Mouse (Mus musculus): ENCODE data around the gene H2-Oa. TPM values are rescaled to one million over a fixed set of nuclear protein-coding genes. Genes with fewer than 3 reads are reported as not detected.
A peak's percentile ranks its signal among the peaks of the same experiment; 100 is the strongest.

Gene H2-Oa
- polyA plus RNA-seq, 1 experiment = 1.1 TPM

- DNase-seq (ENCODE audit: extremely low spot score in 1 of 2, low spot score in 1 of 2) = peak; percentile 88 to 93
Measured at GRCm38 (mm10) chr17:34121172-34121878, 29.2 kb downstream of the H2-Oa start.

- peak; percentile 49 to 62 for DNase-seq (ENCODE audit: extremely low spot score in 1 of 2, low spot score in 1 of 2)
Measured at GRCm38 (mm10) chr17:34121879-34122187, 29.7 kb downstream of the H2-Oa start.

GRCm38 (mm10) chr17:34122188-34122984 is 30.2 kb downstream of the H2-Oa start, which contains the start of gene Brd2:
TSS of gene Brd2 (minus strand) at chr17:34122634.
- DNase-seq (ENCODE audit: extremely low spot score in 1 of 2, low spot score in 1 of 2) = peak; percentile 90 to 96

GRCm38 (mm10) chr17:34123111-34123510 is 31.0 kb downstream of the H2-Oa start:
- no peak for DNase-seq (ENCODE audit: extremely low spot score in 1 of 2, low spot score in 1 of 2)

GRCm38 (mm10) chr17:34123518-34123917 is 31.4 kb downstream of the H2-Oa start:
- DNase-seq (ENCODE audit: extremely low spot score in 1 of 2, low spot score in 1 of 2) = no peak

GRCm38 (mm10) chr17:34124649-34125048 is 32.5 kb downstream of the H2-Oa start:
- no peak for DNase-seq (ENCODE audit: extremely low spot score in 1 of 2, low spot score in 1 of 2)

- no peak for DNase-seq (ENCODE audit: extremely low spot score in 1 of 2, low spot score in 1 of 2)
Measured at GRCm38 (mm10) chr17:34126826-34127420, 34.8 kb downstream of the H2-Oa start.

GRCm38 (mm10) chr17:34127475-34127874 is 35.3 kb downstream of the H2-Oa start:
- peak in 1 of 2 experiments; percentile 70 for DNase-seq (ENCODE audit: extremely low spot score in 1 of 2, low spot score in 1 of 2)

- peak in 1 of 2 experiments; percentile 83 for DNase-seq (ENCODE audit: extremely low spot score in 1 of 2, low spot score in 1 of 2)
Measured at GRCm38 (mm10) chr17:34128264-34128937, 36.3 kb downstream of the H2-Oa start.

GRCm38 (mm10) chr17:34128944-34129791 is 37.0 kb downstream of the H2-Oa start:
- no peak for DNase-seq (ENCODE audit: extremely low spot score in 1 of 2, low spot score in 1 of 2)

GRCm38 (mm10) chr17:34130073-34130947 is 38.2 kb downstream of the H2-Oa start:
- DNase-seq (ENCODE audit: extremely low spot score in 1 of 2, low spot score in 1 of 2) = no peak

- DNase-seq (ENCODE audit: extremely low spot score in 1 of 2, low spot score in 1 of 2) = no peak
Measured at GRCm38 (mm10) chr17:34131911-34132310, 39.8 kb downstream of the H2-Oa start.

- DNase-seq (ENCODE audit: extremely low spot score in 1 of 2, low spot score in 1 of 2) = no peak
Measured at GRCm38 (mm10) chr17:34133289-34133688, 41.1 kb downstream of the H2-Oa start.

- DNase-seq (ENCODE audit: extremely low spot score in 1 of 2, low spot score in 1 of 2) = no peak
Measured at GRCm38 (mm10) chr17:34134451-34134850, 42.3 kb downstream of the H2-Oa start.

GRCm38 (mm10) chr17:34135297-34136224 is 43.4 kb downstream of the H2-Oa start:
- peak; percentile 98 to 100 for DNase-seq (ENCODE audit: extremely low spot score in 1 of 2, low spot score in 1 of 2)

- no peak for DNase-seq (ENCODE audit: extremely low spot score in 1 of 2, low spot score in 1 of 2)
Measured at GRCm38 (mm10) chr17:34137601-34138000, 45.5 kb downstream of the H2-Oa start.

GRCm38 (mm10) chr17:34138655-34139054 is 46.5 kb downstream of the H2-Oa start:
- no peak for DNase-seq (ENCODE audit: extremely low spot score in 1 of 2, low spot score in 1 of 2)

- no peak for DNase-seq (ENCODE audit: extremely low spot score in 1 of 2, low spot score in 1 of 2)
Measured at GRCm38 (mm10) chr17:34139416-34139815, 47.3 kb downstream of the H2-Oa start.

All from frontal cortex, adult 2 months (tissue).